Mouse (Mus musculus) embryonic facial prominence, embryonic 10.5 days (tissue): ENCODE measurements around the gene Olfr1344. TPM values are rescaled to one million over a fixed set of nuclear protein-coding genes. Genes with fewer than 3 reads are reported as not detected.

Experiments
- DNase-seq: peaks from one replicate; pipeline ENCODE4 v3.0.0-alpha.2; 2017; ENCODE audit warnings: low spot score
- H3K27ac ChIP-seq: fragments of 300-500 bp; sonication (generic); replicated peaks from 2 replicates; pipeline ENCODE4 v1.5.1; 2016; ENCODE audit warnings: mild to moderate bottlenecking
- H3K27me3 ChIP-seq: fragments of 300-500 bp; sonication (generic); replicated peaks from 2 replicates; pipeline ENCODE4 v1.6.1; 2016; ENCODE audit warnings: low read depth, mild to moderate bottlenecking; ENCODE audit not compliant: poor library complexity, severe bottlenecking
- H3K36me3 ChIP-seq: fragments of 300-500 bp; sonication (generic); replicated peaks from 2 replicates; pipeline ENCODE4 v1.6.1; 2016; ENCODE audit warnings: mild to moderate bottlenecking, moderate library complexity
- H3K4me1 ChIP-seq: fragments of 300-500 bp; sonication (generic); 2 replicates; pipeline ENCODE4 v1.6.1; 2016
- H3K4me3 ChIP-seq: fragments of 300-500 bp; sonication (generic); 2 replicates; pipeline ENCODE4 v1.5.1; 2016; ENCODE audit warnings: mild to moderate bottlenecking, moderate library complexity
- H3K9me3 ChIP-seq: fragments of 300-500 bp; sonication (generic); 2 replicates; pipeline ENCODE4 v1.6.1; 2016; ENCODE audit warnings: mild to moderate bottlenecking
- WGBS: fragments of 180-500 bp; shearing (Covaris S2); methylation state at CpG from one replicate; pipeline ENCODE4 v1.1.7; 2016; 5-methylcytosine and 5-hydroxymethylcytosine counted together
- polyA plus RNA-seq: library from polyadenylated mRNA; unstranded; fragments of >200 nt; fragmentation: Nextera tagmentation; extraction: Ambion mirVana; gene quantifications from 2 replicates; pipeline ENCODE4 v1.2.1, GENCODE M21; 2016

The Olfr1344 gene
- polyA plus RNA-seq = not detected in 2 replicates

GRCm38 (mm10) chr7:6438388-6438787 is at the start of gene Olfr1344:
Gene Olfr1344, plus strand, starts transcription at chr7:6438688.
- WGBS = 79% methylated on average over 3 of the region's 3 CpGs
- peaks cover 8% of the 10 kb centered on the region for H3K4me1 ChIP-seq
- peaks cover 10% of the 10 kb centered on the region for H3K9me3 ChIP-seq
- DNase-seq = no peak
- no peaks in the 10 kb centered on the region for H3K36me3 ChIP-seq
- H3K27me3 ChIP-seq = no peaks in the 10 kb centered on the region
- no peak within 1 kb of the TSS for H3K4me3 ChIP-seq
- no peak within 1 kb of the TSS for H3K27ac ChIP-seq

- H3K9me3 ChIP-seq = no peaks in the 10 kb centered on the region; the same call in 1 of the 2 replicates
- no peak overlapping the region for H3K27ac ChIP-seq
- no peaks in the 10 kb centered on the region for H3K27me3 ChIP-seq
- H3K4me1 ChIP-seq = 0 out of 2 replicates have a peak, but pooled peaks cover under 1% of the 10 kb centered on the region
- DNase-seq = no peak
- H3K36me3 ChIP-seq = peaks cover 62% of the 10 kb centered on the region
- H3K4me3 ChIP-seq = no peak overlapping the region
- 87% methylated on average over 5 of the region's 5 CpGs for WGBS
Observed at GRCm38 (mm10) chr7:6388971-6389370, 49.5 kb upstream of the Olfr1344 start.

- no peak overlapping the region for H3K4me3 ChIP-seq
- no peaks in the 10 kb centered on the region for H3K27me3 ChIP-seq
- no peaks in the 10 kb centered on the region for H3K4me1 ChIP-seq
- H3K36me3 ChIP-seq = peaks cover 66% of the 10 kb centered on the region
- H3K27ac ChIP-seq = no peak overlapping the region
- H3K9me3 ChIP-seq = no peaks in the 10 kb centered on the region; the same call in 1 of the 2 replicates
- WGBS = 71% methylated on average over 5 of the region's 5 CpGs
- DNase-seq = no peak
Observed at GRCm38 (mm10) chr7:6389449-6389848, 49.0 kb upstream of the Olfr1344 start.

- peak within 1 kb of the TSS; percentile 58 for H3K4me3 ChIP-seq
- WGBS = 26% methylated on average over 25 of the region's 25 CpGs
- no peaks in the 10 kb centered on the region for H3K9me3 ChIP-seq
- H3K27ac ChIP-seq = 0 out of 2 replicates have a peak within 1 kb of the TSS, but pooled peaks have one; percentile 40
- peaks cover 29% of the 10 kb centered on the region for H3K36me3 ChIP-seq
- DNase-seq = peak; percentile 50
- peaks cover 5% of the 10 kb centered on the region for H3K4me1 ChIP-seq
- no peaks in the 10 kb centered on the region for H3K27me3 ChIP-seq
Observed at GRCm38 (mm10) chr7:6397996-6398975, 40.2 kb upstream of the Olfr1344 start, which contains the start of gene Smim17. Gene Smim17, plus strand, starts transcription at chr7:6398715.

- Histone ChIP-seq H3K27ac (no peak within 1 kb of the TSS), H3K4me3 (no peak within 1 kb of the TSS), H3K36me3 (no peaks in the 10 kb centered on the region), H3K9me3 (no peaks in the 10 kb centered on the region), H3K4me1 (no peaks in the 10 kb centered on the region), H3K27me3 (no peaks in the 10 kb centered on the region)
- DNase-seq = peak; percentile 93
- WGBS = 3% methylated on average over 17 of the region's 17 CpGs
Observed at GRCm38 (mm10) chr7:6410043-6410442, 28.4 kb upstream of the Olfr1344 start, which contains the start of gene Gm20715. Gene Gm20715, plus strand, starts transcription at chr7:6410277.

DNA sequence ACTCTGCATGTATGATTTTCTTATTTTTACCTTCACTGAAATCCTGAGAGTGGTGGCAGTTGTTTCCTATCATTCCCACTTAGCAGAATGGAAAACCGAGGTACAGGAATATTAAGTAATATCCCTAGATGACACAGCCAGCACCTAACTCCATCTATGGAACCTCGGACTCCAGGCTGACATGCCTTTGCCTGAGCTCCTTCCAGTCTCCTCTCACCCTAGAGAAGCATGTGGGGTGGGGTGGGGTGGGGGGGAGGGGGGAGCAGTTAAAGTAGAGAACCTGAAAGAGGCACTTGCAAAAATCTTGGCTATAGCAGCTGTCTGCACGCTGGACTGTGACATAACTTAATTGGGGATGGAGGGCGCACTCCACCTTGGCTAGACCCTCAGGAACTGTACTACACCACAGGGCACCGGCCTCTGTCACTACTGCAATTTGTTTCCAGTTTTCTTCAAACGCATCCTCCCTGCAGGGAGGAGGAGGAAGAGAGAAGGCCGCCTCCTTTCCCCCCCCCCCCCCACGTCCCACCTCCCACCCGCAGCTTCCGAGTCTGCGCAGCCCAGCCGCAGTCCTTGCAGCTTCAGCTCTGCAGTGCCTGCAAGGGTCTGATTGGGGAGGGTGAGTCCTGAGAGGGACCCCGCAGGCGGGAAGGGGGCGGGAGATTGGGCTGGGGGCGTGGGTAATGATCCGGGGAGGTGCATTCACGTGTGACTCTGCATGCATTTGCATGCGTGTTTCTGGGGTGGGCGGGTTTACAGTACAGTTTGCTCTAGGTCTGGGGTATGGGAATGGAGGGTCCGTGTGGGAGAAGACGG is 23.7 kb upstream of the Olfr1344 start:
- H3K27ac ChIP-seq = no peak overlapping the region
- H3K4me3 ChIP-seq = peak overlapping the region; percentile 28
- no peaks in the 10 kb centered on the region for H3K27me3 ChIP-seq
- no peaks in the 10 kb centered on the region for H3K9me3 ChIP-seq
- no peaks in the 10 kb centered on the region for H3K36me3 ChIP-seq
- no peaks in the 10 kb centered on the region for H3K4me1 ChIP-seq
- 7% methylated on average over 21 of the region's 22 CpGs for WGBS
- DNase-seq = no peak

DNA sequence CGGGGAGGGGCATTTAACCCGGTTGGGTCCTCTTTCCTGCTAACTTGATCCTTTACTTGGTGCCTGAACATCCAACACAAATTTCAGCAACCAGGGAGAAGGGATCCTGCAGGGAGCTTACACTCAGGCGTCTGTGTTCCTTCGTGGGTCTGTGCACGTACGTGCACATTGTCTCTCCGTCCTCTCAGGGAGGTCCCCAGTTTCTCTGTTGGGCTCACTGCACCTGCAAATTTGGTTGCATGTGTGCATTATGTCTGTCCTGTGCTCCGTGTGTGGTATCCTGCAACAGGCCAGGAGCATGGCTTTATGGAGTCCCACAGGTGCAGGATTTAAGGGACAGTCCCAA is 23.1 kb upstream of the Olfr1344 start:
- H3K4me1 ChIP-seq = no peaks in the 10 kb centered on the region
- H3K27ac ChIP-seq = no peak overlapping the region
- WGBS = 19% methylated on average over 8 of the region's 8 CpGs
- no peak for DNase-seq
- H3K4me3 ChIP-seq = peak overlapping the region; percentile 28; the same call in 1 of the 2 replicates
- H3K27me3 ChIP-seq = no peaks in the 10 kb centered on the region
- H3K9me3 ChIP-seq = no peaks in the 10 kb centered on the region
- H3K36me3 ChIP-seq = no peaks in the 10 kb centered on the region

DNA sequence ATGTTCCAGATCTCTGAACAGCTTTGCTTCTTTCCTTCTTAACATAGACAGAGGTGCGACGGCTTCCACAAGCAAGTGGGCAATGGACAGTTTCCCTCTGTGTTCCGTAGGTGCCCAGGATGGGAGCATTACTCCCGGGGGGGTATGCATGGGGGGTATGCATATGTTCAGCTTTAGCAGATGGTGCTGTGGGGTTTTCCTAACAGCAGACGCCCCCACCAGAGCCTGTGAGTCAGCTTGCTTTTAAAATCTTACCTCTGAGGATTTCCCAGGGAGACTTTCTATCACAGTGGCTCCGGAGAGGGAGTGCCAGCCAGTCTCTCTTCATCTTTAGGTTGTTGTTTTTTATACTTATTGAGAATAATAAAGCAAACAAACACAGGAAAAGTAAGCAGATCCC is 18.6 kb upstream of the Olfr1344 start:
- no peaks in the 10 kb centered on the region for H3K36me3 ChIP-seq
- 77% methylated on average over 6 of the region's 6 CpGs for WGBS
- H3K27me3 ChIP-seq = no peaks in the 10 kb centered on the region
- peaks cover 17% of the 10 kb centered on the region; the same call in 1 of the 2 replicates for H3K9me3 ChIP-seq
- H3K4me3 ChIP-seq = no peak overlapping the region
- H3K4me1 ChIP-seq = no peaks in the 10 kb centered on the region
- H3K27ac ChIP-seq = no peak overlapping the region
- no peak for DNase-seq

DNA sequence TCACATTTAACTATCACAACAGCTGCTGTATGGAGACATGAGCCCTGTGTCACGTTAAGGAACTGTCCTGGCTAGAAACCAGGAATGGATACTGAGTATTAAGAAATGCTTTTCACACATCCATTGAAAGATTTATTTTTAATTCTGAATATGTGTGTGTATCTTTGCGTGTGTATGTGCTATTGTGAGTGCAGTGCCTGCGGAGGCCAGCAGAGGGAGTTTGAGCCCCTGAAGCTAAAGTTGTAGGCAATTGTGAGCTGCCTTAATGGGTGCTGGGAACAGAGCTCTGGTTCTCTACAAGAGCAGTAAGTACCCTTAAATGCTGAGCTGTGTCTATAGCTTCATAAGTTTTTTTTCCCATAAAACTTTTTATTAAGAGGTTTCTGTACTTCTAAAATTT is 9.1 kb upstream of the Olfr1344 start:
- H3K4me1 ChIP-seq = no peaks in the 10 kb centered on the region
- H3K27ac ChIP-seq = no peak overlapping the region
- no peaks in the 10 kb centered on the region for H3K36me3 ChIP-seq
- 86% methylated on average over 3 of the region's 3 CpGs for WGBS
- no peaks in the 10 kb centered on the region for H3K27me3 ChIP-seq
- H3K9me3 ChIP-seq = peaks cover 28% of the 10 kb centered on the region
- no peak overlapping the region for H3K4me3 ChIP-seq
- DNase-seq = no peak

DNA sequence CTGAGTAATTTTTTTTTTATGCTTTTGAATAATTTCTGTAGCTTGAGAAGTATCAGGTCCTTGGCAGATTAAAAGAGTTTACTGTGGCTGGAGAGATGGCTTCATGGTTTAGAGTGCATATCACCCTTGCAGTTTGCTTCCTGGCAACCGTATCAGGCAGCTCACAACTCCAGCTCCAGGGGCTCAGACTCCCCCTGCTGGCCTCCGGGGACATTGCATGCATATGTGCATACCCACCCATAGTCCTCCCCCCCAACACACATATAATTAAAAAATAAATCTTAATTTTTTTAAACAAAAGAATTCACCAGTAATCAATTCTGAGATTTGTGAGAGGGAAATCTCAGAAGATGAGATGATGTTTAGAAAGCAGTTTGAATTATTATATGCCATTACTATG is 8.1 kb upstream of the Olfr1344 start:
- Histone ChIP-seq H3K27ac (no peak overlapping the region), H3K4me3 (no peak overlapping the region), H3K27me3 (no peaks in the 10 kb centered on the region), H3K9me3 (peaks cover 20% of the 10 kb centered on the region), H3K4me1 (peaks cover 4% of the 10 kb centered on the region), H3K36me3 (no peaks in the 10 kb centered on the region)
- DNase-seq = peak; percentile 30
- WGBS = 49% methylated on average over 2 of the region's 2 CpGs

GRCm38 (mm10) chr7:6441173-6441572 is 2.7 kb downstream of the Olfr1344 start:
- Histone ChIP-seq H3K36me3 (no peaks in the 10 kb centered on the region), H3K4me3 (no peak overlapping the region), H3K27ac (no peak overlapping the region), H3K4me1 (no peaks in the 10 kb centered on the region), H3K9me3 (peaks cover 12% of the 10 kb centered on the region), H3K27me3 (no peaks in the 10 kb centered on the region)
- DNase-seq = no peak
- WGBS = 79% methylated on average over 2 of the region's 2 CpGs

DNA sequence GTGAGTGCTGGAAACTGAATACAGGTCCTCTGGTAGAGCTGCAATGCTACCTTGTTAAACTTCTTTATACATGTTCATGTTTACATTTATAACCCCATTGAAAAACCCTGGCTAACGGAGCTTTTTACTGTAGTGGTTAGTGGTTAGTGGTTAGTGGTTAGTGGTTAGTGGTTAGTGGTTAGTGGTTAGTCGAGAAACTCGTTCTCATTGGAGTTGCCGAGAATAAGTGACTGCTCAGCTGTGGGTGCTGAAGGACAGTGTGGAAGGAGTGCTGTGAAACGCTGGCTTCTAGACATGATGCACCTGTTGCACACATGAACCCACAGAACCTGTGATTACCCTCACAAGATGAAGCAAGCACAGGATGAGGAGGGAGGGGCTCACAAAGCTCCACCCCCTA is 9.3 kb downstream of the Olfr1344 start:
- Histone ChIP-seq H3K4me3 (no peak overlapping the region), H3K27ac (no peak overlapping the region), H3K4me1 (no peaks in the 10 kb centered on the region), H3K27me3 (no peaks in the 10 kb centered on the region), H3K9me3 (peaks cover 26% of the 10 kb centered on the region), H3K36me3 (no peaks in the 10 kb centered on the region)
- no peak for DNase-seq
- WGBS = 84% methylated on average over 5 of the region's 5 CpGs
